Mouse (Mus musculus) lung, embryonic 16.5 days (tissue): ENCODE measurements around the gene Msrb3. TPM values are rescaled to one million over a fixed set of nuclear protein-coding genes. Genes with fewer than 3 reads are reported as not detected.

ENCODE experiments used
- ATAC-seq: fragments of 200-750 bp; cut with Nextera tagmentation; 2 replicates; pipeline ENCODE4 v1.8.0; 2017; ENCODE audit warnings: low read depth, mild to moderate bottlenecking, moderate library complexity
- H3K27ac ChIP-seq: fragments of 300-500 bp; sonication (generic); 2 replicates; pipeline ENCODE4 v1.5.1; 2014; ENCODE audit warnings: mild to moderate bottlenecking, control low read depth, low read length
- H3K27me3 ChIP-seq: fragments of 300-500 bp; sonication (generic); 2 replicates; pipeline ENCODE4 v1.6.1; 2014; ENCODE audit warnings: low read depth, low read length, mixed read lengths; ENCODE audit not compliant: control insufficient read depth, insufficient read depth
- H3K36me3 ChIP-seq: fragments of 300-500 bp; sonication (generic); 2 replicates; pipeline ENCODE4 v1.6.1; 2014; ENCODE audit warnings: low read length; ENCODE audit not compliant: control insufficient read depth, insufficient read depth
- H3K4me1 ChIP-seq: fragments of 300-500 bp; sonication (generic); replicated peaks from 2 replicates; pipeline ENCODE4 v1.6.1; 2014; ENCODE audit warnings: low read length, mixed read lengths; ENCODE audit not compliant: control insufficient read depth, insufficient read depth
- H3K4me2 ChIP-seq: fragments of 300-500 bp; sonication (generic); 2 replicates; pipeline ENCODE4 v1.6.1; 2014; ENCODE audit warnings: low read depth, low read length, control low read depth
- H3K4me3 ChIP-seq: fragments of 300-500 bp; sonication (generic); 2 replicates; pipeline ENCODE4 v1.5.1; 2014; ENCODE audit warnings: mild to moderate bottlenecking, low read length, control low read depth
- H3K9ac ChIP-seq: fragments of 300-500 bp; sonication (generic); 2 replicates; pipeline ENCODE4 v1.6.1; 2014; ENCODE audit warnings: low read length, control low read depth
- H3K9me3 ChIP-seq: fragments of 300-500 bp; sonication (generic); 2 replicates; pipeline ENCODE4 v1.6.1; 2016; ENCODE audit warnings: low read length; ENCODE audit not compliant: control insufficient read depth
- WGBS: fragments of 180-500 bp; shearing (Covaris S2); extraction: QIAGEN DNeasy Blood & Tissue Kit; methylation state at CpG from one replicate; pipeline ENCODE4 v1.1.7; 2014; 5-methylcytosine and 5-hydroxymethylcytosine counted together
- polyA plus RNA-seq: library from polyadenylated mRNA; unstranded; fragments of >200 nt; fragmentation: Nextera tagmentation; extraction: Ambion mirVana; gene quantifications from 2 replicates; pipeline ENCODE4 v1.2.1, GENCODE M21; 2015

Msrb3 gene
- polyA plus RNA-seq, 1 experiment from 2014 or later: 12.4 TPM

GRCm38 (mm10) chr10:120736508-120737069, 162.3 kb downstream of the Msrb3 start:
- Histone ChIP-seq H3K4me2 (peak overlapping the region; percentile 49; the same call in 1 of the 2 replicates), H3K27me3 (no peaks in the 10 kb centered on the region), H3K27ac (no peak overlapping the region), H3K4me1 (peaks cover 5% of the 10 kb centered on the region; the same call in 1 of the 2 replicates), H3K9ac (no peak overlapping the region; the same call in 1 of the 2 replicates), H3K9me3 (no peaks in the 10 kb centered on the region), H3K36me3 (no peaks in the 10 kb centered on the region), H3K4me3 (no peak overlapping the region)
- 40% methylated on average over 14 of the region's 14 CpGs for WGBS
- no peak; the same call in 1 of the 2 replicates for ATAC-seq

GRCm38 (mm10) chr10:120735722-120736507, 163.0 kb downstream of the Msrb3 start:
- peaks cover 5% of the 10 kb centered on the region; the same call in 1 of the 2 replicates for H3K4me1 ChIP-seq
- peak overlapping the region; percentile 27; the same call in 1 of the 2 replicates for H3K9ac ChIP-seq
- 17% methylated on average over 25 of the region's 25 CpGs for WGBS
- peak overlapping the region; percentile 49 for H3K4me2 ChIP-seq
- no peak overlapping the region for H3K27ac ChIP-seq
- no peak for ATAC-seq
- peak overlapping the region; percentile 23; the same call in 1 of the 2 replicates for H3K4me3 ChIP-seq
- no peaks in the 10 kb centered on the region for H3K9me3 ChIP-seq
- no peaks in the 10 kb centered on the region for H3K36me3 ChIP-seq
- H3K27me3 ChIP-seq: no peaks in the 10 kb centered on the region

- Histone ChIP-seq H3K27ac (no peak overlapping the region), H3K27me3 (no peaks in the 10 kb centered on the region), H3K9ac (no peak overlapping the region), H3K4me1 (peaks cover 5% of the 10 kb centered on the region; the same call in 1 of the 2 replicates), H3K36me3 (no peaks in the 10 kb centered on the region), H3K4me2 (no peak overlapping the region), H3K9me3 (no peaks in the 10 kb centered on the region), H3K4me3 (no peak overlapping the region)
- ATAC-seq: no peak
- WGBS: 77% methylated on average over 2 of the region's 2 CpGs
Measured at GRCm38 (mm10) chr10:120734364-120734763, 164.5 kb downstream of the Msrb3 start.

Other genes starting within 250 kb of the Msrb3 start
- 2.2 and 2.5 TPM in 2 replicates for gene Lemd3, start 80.2 kb upstream of the Msrb3 start, polyA plus RNA-seq
- 22.0 and 22.7 TPM in 2 replicates for gene Wif1, start 134.9 kb upstream of the Msrb3 start, polyA plus RNA-seq